Mouse (Mus musculus) cerebellum, adult 2 months (tissue): ENCODE measurements at regions not wholly inside any gene's neighbourhood (a gene's known extent, or its start where the extent isn't known, plus 50 kb on each side); places are given as distances from the start of the nearest gene placed in this dataset.

Source experiments
- DNase-seq, 2 experiments: peaks; one replicate each; pipeline ENCODE4 v3.0.0; 2021
- H3K27ac ChIP-seq: fragments of 200-500 bp; 2 replicates; pipeline ENCODE4 v1.5.1; 2012; ENCODE audit warnings: low read length, control low read depth, inconsistent platforms; ENCODE audit not compliant: insufficient read depth
- H3K27me3 ChIP-seq: fragments of 200-500 bp; 2 replicates; pipeline ENCODE4 v1.6.1; 2012; ENCODE audit warnings: inconsistent platforms, mild to moderate bottlenecking, low read length, moderate library complexity; ENCODE audit not compliant: control insufficient read depth, insufficient read depth
- H3K4me1 ChIP-seq: fragments of 200-500 bp; 2 replicates; pipeline ENCODE4 v1.6.1; 2011; ENCODE audit warnings: low read length; ENCODE audit not compliant: control insufficient read depth, insufficient read depth
- H3K4me3 ChIP-seq: fragments of 200-500 bp; replicated peaks from 2 replicates; pipeline ENCODE3; 2011; ENCODE audit warnings: mild to moderate bottlenecking, low read depth, low read length, control low read depth; ENCODE audit not compliant: insufficient read depth
- CTCF ChIP-seq: fragments of 200-500 bp; IDR thresholded peaks from 2 replicates; pipeline ENCODE4 v1.5.1; 2011; ENCODE audit warnings: low read depth, mild to moderate bottlenecking, control low read depth, low read length, moderate library complexity, borderline replicate concordance; ENCODE audit not compliant: insufficient read depth
- POLR2A ChIP-seq: fragments of 200-500 bp; IDR thresholded peaks from 2 replicates; pipeline ENCODE4 v1.6.1; 2011; ENCODE audit warnings: low read length, control low read depth, borderline replicate concordance; ENCODE audit not compliant: insufficient read depth
- WGBS: fragments of 180-500 bp; shearing (Covaris S2); methylation state at CpG from one replicate; pipeline ENCODE4 v1.1.7; 2018; 5-methylcytosine and 5-hydroxymethylcytosine counted together

GRCm38 (mm10) chr5:111842461-111842860, 108.7 kb downstream of the Gm26897 start:
- H3K4me3 ChIP-seq = no peak overlapping the region
- WGBS = 47% methylated on average over 17 of the region's 17 CpGs
- no peak for DNase-seq
- H3K4me1 ChIP-seq = no peaks in the 10 kb centered on the region
- no peak for TF ChIP-seq CTCF
- no peak for TF ChIP-seq POLR2A
- no peaks in the 10 kb centered on the region; the same call in 1 of the 2 replicates for H3K27me3 ChIP-seq
- no peak overlapping the region for H3K27ac ChIP-seq

GRCm38 (mm10) chr5:111843622-111844239, 110.0 kb downstream of the Gm26897 start:
- Histone ChIP-seq H3K27ac (no peak overlapping the region), H3K4me1 (no peaks in the 10 kb centered on the region), H3K27me3 (no peaks in the 10 kb centered on the region; the same call in 1 of the 2 replicates), H3K4me3 (no peak overlapping the region)
- 23% methylated on average over 17 of the region's 17 CpGs for WGBS
- DNase-seq = no peak
- TF ChIP-seq POLR2A = no peak
- TF ChIP-seq CTCF = no peak

GRCm38 (mm10) chr5:111844528-111844927, 110.8 kb downstream of the Gm26897 start:
- WGBS = 17% methylated on average over 3 of the region's 3 CpGs
- H3K4me1 ChIP-seq = no peaks in the 10 kb centered on the region
- TF ChIP-seq CTCF (no peak), POLR2A (no peak)
- H3K27ac ChIP-seq = no peak overlapping the region
- no peak for DNase-seq
- H3K27me3 ChIP-seq = no peaks in the 10 kb centered on the region; the same call in 1 of the 2 replicates
- no peak overlapping the region for H3K4me3 ChIP-seq

- DNase-seq = no peak
- WGBS = 87% methylated on average over 8 of the region's 10 CpGs
- TF ChIP-seq CTCF (no peak), POLR2A (no peak)
- Histone ChIP-seq H3K27ac (no peak overlapping the region), H3K4me3 (no peak overlapping the region), H3K27me3 (no peaks in the 10 kb centered on the region; the same call in 1 of the 2 replicates), H3K4me1 (no peaks in the 10 kb centered on the region)
Observed at GRCm38 (mm10) chr5:111848917-111849316, 115.2 kb downstream of the Gm26897 start.

- Histone ChIP-seq H3K27me3 (no peaks in the 10 kb centered on the region), H3K4me1 (no peaks in the 10 kb centered on the region), H3K27ac (no peak overlapping the region), H3K4me3 (no peak overlapping the region)
- no peak for TF ChIP-seq POLR2A
- TF ChIP-seq CTCF = no peak
- WGBS = 35% methylated on average over 6 of the region's 6 CpGs
- no peak for DNase-seq
Observed at GRCm38 (mm10) chr5:111852682-111853081, 119.0 kb downstream of the Gm26897 start.

- H3K4me1 ChIP-seq = no peaks in the 10 kb centered on the region
- DNase-seq = no peak
- TF ChIP-seq POLR2A (no peak), CTCF (no peak)
- WGBS = 78% methylated on average over 2 of the region's 2 CpGs
- no peak overlapping the region for H3K4me3 ChIP-seq
- H3K27ac ChIP-seq = no peak overlapping the region
- no peaks in the 10 kb centered on the region for H3K27me3 ChIP-seq
Observed at GRCm38 (mm10) chr5:111855366-111855765, 121.6 kb downstream of the Gm26897 start.

- H3K27ac ChIP-seq = no peak overlapping the region
- WGBS = 62% methylated on average over 7 of the region's 7 CpGs
- no peak for DNase-seq
- H3K27me3 ChIP-seq = no peaks in the 10 kb centered on the region
- TF ChIP-seq POLR2A = no peak
- TF ChIP-seq CTCF = no peak
- no peak overlapping the region for H3K4me3 ChIP-seq
- no peaks in the 10 kb centered on the region for H3K4me1 ChIP-seq
Observed at GRCm38 (mm10) chr5:111857200-111857599, 123.5 kb downstream of the Gm26897 start.

- no peaks in the 10 kb centered on the region for H3K27me3 ChIP-seq
- TF ChIP-seq CTCF (no peak), POLR2A (no peak)
- no peaks in the 10 kb centered on the region for H3K4me1 ChIP-seq
- H3K27ac ChIP-seq = no peak overlapping the region
- DNase-seq = no peak
- 94% methylated on average over 1 of the region's 1 CpGs for WGBS
- H3K4me3 ChIP-seq = no peak overlapping the region
Observed at GRCm38 (mm10) chr5:111860436-111860835, 126.7 kb downstream of the Gm26897 start.

- WGBS = 98% methylated on average over 4 of the region's 4 CpGs
Observed at GRCm38 (mm10) chr5:111862331-111862730, 128.6 kb downstream of the Gm26897 start.

More at GRCm38 (mm10) chr5:111862331-111862730, 128.6 kb downstream of the Gm26897 start:
- no peak for TF ChIP-seq POLR2A
- TF ChIP-seq CTCF = no peak
- DNase-seq = no peak
- Histone ChIP-seq H3K4me3 (no peak overlapping the region), H3K27me3 (no peaks in the 10 kb centered on the region), H3K27ac (no peak overlapping the region), H3K4me1 (no peaks in the 10 kb centered on the region)
